Mouse (Mus musculus) olfactory bulb, adult 2 months (tissue): ENCODE measurements around the gene Avpr1a.

ENCODE experiments used
- CTCF ChIP-seq: fragments of 200-500 bp; IDR thresholded peaks from 2 replicates; pipeline ENCODE4 v1.5.1; 2012; ENCODE audit warnings: low read depth, mild to moderate bottlenecking, low read length, moderate library complexity; ENCODE audit not compliant: insufficient read depth
- POLR2A ChIP-seq: fragments of 200-500 bp; IDR thresholded peaks from 2 replicates; pipeline ENCODE4 v1.6.1; 2012; ENCODE audit warnings: mild to moderate bottlenecking, low read depth, low read length, moderate library complexity; ENCODE audit not compliant: insufficient read depth

DNA sequence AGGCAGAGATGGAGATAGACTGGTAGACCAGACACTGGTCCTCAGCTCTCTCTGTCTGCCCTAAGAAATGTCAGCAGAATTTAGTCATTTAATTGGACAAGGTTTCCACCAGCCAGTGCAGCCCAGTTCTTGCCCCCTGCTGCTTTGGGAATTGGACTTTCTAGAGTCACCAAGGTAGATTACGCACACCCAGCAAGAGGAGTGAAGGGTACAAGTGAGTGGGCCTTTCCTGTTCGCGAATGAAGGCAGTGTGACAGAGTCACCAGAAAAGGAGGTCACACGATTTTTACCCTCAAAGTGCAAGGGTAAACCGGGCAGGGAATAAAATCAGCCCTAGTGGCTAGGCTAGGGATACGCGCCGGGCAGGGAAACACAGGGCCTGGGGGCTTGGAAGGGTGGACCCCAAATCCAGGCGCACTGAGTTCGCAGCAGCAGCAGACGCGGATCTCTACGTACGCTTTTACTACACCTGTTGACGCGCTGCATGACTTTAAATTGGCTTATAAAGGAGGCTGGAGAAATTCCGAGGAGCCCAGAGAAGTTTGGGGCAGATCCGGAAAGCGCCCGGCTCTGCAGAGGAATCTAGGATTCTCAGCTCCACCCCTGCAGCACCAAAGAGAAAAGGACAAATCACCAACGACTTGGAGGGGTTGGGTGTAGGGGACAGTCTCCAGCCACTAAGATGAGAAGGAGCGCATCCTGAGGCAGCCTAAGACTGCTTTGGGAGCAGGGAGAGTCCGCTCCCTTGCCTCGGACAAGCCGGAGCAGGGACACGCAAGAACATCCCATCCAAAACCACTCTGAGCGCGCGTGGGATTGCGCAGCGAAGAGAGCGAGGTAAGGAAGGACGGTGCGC is at the start of gene Avpr1a:
- TF ChIP-seq POLR2A (no peak), CTCF (no peak)
